Mouse (Mus musculus) neural tube, embryonic 10.5 days (tissue): ENCODE measurements around the gene Pmm2.
A peak's percentile ranks its signal among the peaks of the same experiment; 100 is the strongest.

ENCODE experiments used
- DNase-seq: peaks from one replicate; pipeline ENCODE4 v3.0.0-alpha.2; 2017; ENCODE audit warnings: low spot score; ENCODE audit errors: extremely low spot score

Pmm2 gene

DNA sequence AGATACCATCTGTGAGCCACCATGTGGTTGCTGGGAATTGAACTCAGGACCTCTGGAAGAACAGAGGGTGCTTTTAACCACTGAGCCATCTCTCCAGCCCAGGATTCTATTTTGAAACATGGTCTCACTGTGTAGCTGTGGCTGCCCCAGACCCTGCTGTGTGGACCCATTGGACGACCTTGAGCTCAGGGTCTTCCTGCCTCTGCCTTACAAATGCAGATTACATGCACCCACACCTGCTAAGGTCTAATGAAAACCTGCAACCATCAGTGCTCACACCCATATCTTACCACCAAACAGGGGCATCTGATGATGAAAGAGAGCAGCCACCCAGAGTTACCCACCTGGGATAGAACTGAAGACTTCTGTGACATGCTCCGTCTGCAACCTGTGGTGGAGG is 18.8 kb downstream of the Pmm2 start:
- DNase-seq: no peak

DNA sequence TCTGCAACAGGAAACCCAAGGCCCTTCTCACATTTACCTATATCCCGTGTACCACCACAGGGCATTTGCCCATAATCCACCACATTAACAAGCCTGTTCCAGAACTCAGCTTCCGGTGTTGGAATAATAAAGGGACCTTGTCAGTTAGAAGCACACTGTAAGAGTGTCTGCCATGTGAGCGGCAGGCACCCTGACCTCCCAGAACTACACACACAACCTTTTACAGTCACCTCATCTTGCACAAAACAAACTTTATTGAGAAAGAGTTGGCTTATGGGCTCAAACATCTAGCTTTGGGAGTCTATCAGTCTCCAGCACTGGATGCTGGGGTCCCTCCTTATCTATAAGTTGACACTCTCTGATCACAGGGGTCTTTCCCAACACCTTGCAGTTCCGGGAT is 20.9 kb downstream of the Pmm2 start:
- DNase-seq: no peak

- DNase-seq: no peak
Observed at GRCm38 (mm10) chr16:8658764-8659163, 21.3 kb downstream of the Pmm2 start.

- no peak for DNase-seq
Observed at GRCm38 (mm10) chr16:8663022-8663421, 25.5 kb downstream of the Pmm2 start.

- no peak for DNase-seq
Observed at GRCm38 (mm10) chr16:8663606-8664539, 26.4 kb downstream of the Pmm2 start.

GRCm38 (mm10) chr16:8665367-8665766 is 27.9 kb downstream of the Pmm2 start:
- no peak for DNase-seq

DNA sequence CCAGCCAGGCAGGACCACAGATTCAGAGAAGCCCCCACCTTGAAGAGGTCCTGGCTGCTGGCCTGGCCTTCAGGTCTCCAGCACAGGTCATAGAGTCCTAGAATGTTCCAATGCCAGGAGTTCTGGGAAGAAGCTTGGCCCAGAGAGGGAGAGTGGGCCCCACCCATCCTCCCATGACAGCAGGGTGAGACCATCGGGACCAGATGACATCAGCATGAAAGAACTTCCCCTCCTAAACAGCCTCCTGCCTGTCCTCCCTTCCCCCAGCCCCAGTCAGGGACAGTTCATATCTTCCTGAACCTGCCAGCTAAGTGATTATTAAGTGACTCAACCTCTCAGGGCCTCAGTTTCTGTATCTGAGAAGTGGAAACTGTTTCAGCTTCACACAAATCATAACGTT is 29.0 kb downstream of the Pmm2 start:
- no peak for DNase-seq

GRCm38 (mm10) chr16:8667261-8667660 is 29.8 kb downstream of the Pmm2 start:
- no peak for DNase-seq

DNA sequence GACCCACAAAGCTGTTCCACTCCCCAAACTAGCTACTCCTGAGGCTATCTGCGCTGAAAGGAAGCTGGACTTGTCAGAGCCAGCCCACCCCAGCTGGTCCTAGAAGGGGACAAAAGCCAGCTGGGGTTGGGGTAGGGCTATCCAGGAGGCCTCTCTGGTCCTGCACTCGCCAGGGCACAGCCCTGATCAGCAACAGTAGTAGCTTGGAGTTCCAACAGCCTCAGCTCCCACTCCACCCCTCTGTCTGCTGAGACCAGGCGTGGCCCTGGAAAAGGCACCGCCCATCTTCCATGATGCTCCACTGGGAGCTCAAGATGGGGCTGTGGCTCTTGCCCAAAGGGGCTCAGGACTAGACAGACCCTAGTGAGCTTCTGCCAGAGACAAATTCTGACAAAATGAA is 30.3 kb downstream of the Pmm2 start:
- DNase-seq: no peak

- no peak for DNase-seq
Observed at GRCm38 (mm10) chr16:8668386-8668785, 30.9 kb downstream of the Pmm2 start.

DNA sequence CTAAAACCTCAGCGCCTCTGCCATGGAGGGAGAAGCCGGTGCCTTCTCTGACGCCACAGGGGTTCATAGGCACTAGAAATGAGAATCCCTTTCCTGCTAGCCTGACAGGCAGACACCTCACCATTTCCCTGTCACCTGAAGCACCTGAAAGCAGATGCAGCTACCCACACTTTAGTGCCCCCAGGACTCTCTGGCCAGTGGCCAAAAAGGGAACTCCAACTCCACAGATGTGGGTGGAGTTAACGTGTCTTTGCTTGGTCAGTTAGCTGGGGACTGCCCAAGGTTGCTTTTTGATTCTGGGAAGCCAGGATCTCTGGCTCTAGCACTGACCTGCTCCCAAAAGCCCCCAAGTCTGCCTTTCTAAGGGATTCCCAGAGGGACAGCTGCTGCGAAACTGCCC is 32.0 kb downstream of the Pmm2 start:
- DNase-seq: no peak

DNA sequence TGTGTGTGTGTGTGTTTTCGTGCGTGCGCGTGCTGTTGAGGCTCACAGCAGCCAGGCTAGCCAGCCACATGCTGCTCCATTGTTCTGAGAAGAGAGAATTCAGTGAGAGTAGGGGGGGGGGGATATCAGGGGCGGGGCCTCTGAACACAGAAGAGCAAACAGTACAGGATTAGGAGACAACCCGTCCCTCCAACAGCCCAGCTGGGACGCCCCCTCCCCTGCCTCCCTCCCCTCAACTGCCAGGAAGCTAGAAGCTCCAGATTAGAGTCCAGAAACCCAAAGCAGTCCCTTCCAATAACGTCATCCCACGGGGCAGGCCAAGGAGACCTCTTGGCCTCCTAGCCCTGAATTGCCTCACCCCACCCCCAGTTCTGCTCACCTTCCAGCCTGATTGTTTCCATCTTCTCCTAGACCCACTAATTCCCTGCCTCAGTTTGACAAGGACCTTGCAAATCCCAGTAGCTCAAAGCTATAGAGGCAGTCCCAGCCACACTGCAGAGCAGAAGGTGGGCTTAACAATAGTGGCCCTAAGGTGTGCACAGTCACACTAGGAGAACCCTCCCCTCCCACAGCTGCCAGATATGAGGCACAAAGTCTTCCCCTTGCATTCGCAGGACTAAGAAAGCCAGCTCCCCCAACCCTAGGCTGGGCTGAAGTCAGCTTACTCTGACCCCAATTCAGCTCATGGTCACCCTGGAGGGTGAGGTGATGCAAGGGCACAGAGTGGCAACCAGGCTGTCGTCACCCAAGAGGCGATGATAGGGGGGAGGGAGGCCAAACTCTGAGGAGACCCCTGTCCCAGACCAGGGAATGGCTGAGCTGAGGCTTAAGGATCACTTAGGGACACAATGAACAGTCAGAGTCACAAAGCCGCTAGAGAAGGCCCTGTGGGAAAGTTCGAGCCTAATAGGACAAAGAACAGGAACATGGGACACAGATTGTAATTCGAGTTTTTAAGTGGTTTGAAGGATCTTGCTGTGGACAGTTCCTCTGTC is 32.9 kb downstream of the Pmm2 start:
- peak; percentile 60 for DNase-seq

DNA sequence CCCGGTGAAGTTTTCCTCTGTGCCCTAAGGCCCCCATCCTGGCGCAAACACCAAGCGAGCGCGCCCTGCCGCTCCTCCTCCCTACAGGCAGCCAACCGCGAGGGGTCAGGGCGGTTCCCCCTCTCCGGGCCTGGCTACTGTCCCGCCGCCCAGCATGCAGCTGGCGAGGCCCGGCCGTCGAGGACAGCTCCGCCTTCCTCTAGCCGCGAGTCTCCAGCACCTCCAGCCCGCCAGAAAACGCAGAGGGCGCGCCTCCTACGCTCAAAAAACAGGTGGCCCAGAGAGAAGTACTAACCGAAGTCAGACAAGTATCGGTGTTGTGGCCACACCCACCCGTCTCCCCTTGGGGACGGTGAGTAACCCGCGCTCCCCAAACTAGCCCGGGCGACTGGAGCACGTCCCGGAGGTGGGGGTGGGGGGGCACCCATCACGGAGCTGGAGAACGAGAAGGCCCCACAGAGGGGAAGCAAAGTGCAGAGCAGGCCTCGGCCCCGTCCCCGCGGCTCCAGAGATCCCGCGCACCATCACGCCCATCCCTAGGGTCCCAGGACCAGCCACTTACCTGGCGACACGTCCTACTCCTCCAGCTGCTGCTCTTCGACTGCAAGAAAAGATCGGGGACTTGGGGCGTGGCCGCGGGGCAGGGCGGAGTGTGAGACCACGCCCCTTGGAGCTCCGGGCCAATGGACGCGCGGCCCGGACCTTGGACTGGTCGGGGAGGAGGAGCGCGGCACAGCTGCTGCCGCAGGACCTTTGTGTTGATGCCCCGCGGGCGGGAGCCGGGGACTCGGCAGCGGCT is 34.3 kb downstream of the Pmm2 start, which contains the start of gene Carhsp1:
Gene Carhsp1, minus strand, starts transcription at position 605 of the 799 bp plus-strand sequence.
- peak; percentile 93 for DNase-seq

- no peak for DNase-seq
Observed at GRCm38 (mm10) chr16:8672350-8672687, 34.8 kb downstream of the Pmm2 start.

- no peak for DNase-seq
Observed at GRCm38 (mm10) chr16:8672811-8673210, 35.3 kb downstream of the Pmm2 start.

- no peak for DNase-seq
Observed at GRCm38 (mm10) chr16:8673343-8673742, 35.9 kb downstream of the Pmm2 start.

DNA sequence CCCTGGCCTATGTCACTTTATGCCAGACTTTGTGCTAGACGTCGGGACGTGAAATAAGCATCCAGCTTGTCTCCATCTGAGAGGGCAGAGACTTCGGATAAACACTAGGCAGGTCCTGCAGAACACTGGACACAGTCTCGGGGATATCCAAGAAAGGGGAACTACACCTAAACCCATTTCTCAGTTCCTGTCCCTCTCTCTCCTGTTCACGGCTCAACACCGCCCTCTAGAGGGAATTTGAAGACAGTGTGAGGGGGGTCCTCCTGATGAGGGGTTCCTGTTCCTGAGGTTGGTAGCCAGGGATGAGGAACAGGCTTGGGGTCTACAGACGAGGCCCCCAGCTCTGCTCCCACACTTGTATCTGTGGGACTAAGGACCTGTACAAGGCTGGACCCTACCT is 36.7 kb downstream of the Pmm2 start:
- DNase-seq: peak; percentile 66

DNA sequence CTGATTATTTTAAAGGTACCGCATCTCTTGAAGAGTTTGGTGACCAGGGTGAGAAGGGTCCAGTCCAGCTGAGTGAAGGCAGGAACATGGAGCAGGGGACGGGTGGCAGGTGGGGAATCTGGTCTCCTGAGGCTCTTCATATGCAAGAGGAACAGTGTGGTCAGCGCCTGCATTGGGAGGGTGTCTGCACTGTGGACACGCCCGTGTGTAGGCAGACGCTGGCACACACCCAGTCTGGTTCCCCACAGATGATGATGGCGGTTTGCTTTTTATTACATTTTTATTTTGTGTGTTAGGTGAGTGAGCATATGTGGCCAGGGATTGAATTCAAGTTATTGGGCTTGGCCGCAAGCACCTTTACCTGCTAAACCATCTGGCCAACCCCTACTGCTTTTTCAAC is 38.1 kb downstream of the Pmm2 start:
- DNase-seq: no peak

- no peak for DNase-seq
Observed at GRCm38 (mm10) chr16:8676228-8676627, 38.8 kb downstream of the Pmm2 start.

- DNase-seq: no peak
Observed at GRCm38 (mm10) chr16:8676800-8677199, 39.3 kb downstream of the Pmm2 start.

- DNase-seq: no peak
Observed at GRCm38 (mm10) chr16:8678035-8678434, 40.6 kb downstream of the Pmm2 start.
